Mouse (Mus musculus): ENCODE measurements around the gene Nol6.
A peak's percentile ranks its signal among the peaks of the same experiment; 100 is the strongest.

DNA sequence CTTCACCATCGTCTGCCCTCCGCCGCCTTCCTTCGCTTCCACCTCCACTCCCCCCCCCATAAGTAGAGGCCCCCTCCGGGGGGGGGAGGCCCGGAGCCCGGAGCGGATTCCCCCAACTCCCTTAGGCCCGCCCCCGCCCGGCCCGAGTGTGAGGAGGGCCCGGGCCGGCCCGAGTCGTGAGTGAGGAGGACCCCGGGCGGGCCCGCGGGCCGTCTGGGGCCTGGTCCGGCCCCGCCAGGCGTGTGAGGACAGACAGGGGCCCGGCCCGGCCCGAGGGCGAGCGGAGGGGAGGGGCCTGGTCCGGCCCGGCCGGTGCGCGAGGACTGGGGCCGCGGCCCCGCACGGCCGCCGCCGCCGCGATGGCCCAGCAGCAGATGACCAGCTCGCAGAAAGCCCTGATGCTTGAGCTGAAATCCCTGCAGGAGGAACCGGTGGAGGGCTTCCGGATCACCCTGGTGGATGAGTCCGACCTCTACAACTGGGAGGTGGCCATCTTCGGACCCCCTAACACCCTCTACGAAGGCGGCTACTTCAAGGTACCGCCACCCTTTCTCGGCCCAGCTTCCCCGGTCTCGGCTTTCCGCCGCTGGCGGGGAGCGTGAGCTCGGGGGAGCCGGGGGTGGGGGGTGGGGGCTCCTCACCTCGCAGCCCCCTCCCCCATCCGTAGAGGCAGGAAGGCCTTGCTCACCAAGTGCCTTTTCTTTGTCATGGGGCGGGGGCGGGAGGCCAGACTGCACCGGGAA, 11.6 kb upstream of the Nol6 start, which contains the start of gene Ube2r2:
- TF ChIP-seq CTCF (IDR thresholded peaks at IDR 0.05; ENCODE audit: low read depth): no peak
- 0 out of 2 replicates have a peak, but pooled peaks have one; percentile 10 for TF ChIP-seq EP300 (IDR thresholded peaks at IDR 0.05; ENCODE audit: low read depth)
